Mouse (Mus musculus): ENCODE measurements around the gene Nrxn3. TPM values are rescaled to one million over a fixed set of nuclear protein-coding genes. Genes with fewer than 3 reads are reported as not detected.

Nrxn3 gene
- polyA plus RNA-seq, 1 experiment from 2014 or later: 79.7 TPM

GRCm38 (mm10) chr12:89641460-89641859 lies 918.8 kb downstream of the Nrxn3 start:
- H3K4me3 ChIP-seq: no peak overlapping the region
- no peaks in the 10 kb centered on the region for H3K9me3 ChIP-seq (replicated peaks)
- no peak for ATAC-seq

DNA sequence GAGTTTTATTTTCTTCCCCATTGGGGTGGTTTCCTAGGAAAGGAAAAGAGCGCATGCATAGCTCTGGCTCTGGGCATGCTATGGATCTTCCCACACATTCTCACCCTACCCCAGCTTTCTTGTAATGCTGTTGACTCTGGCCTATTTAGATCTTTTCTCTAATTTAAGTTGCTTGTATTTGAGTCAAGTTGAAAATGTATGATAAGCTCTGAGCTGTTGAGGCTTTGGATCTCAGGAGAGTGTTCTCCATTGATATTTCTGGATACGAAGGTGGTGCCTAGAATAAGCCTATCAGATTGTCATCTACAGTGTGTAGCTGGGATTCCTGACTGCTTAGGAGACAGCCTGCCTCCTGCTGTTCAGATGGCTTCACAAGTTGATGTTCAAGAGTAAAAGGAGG lies 930.5 kb downstream of the Nrxn3 start:
- Histone ChIP-seq H3K36me3 (ENCODE audit: poor library complexity, severe bottlenecking) (no peaks in the 10 kb centered on the region), H3K4me2 (no peak overlapping the region), H3K9ac (no peak overlapping the region), H3K4me3 (no peak overlapping the region), H3K27me3 (no peaks in the 10 kb centered on the region), H3K4me1 (no peaks in the 10 kb centered on the region), H3K27ac (no peak overlapping the region), H3K9me3 (replicated peaks) (no peaks in the 10 kb centered on the region)
- ATAC-seq: no peak
- WGBS: 86% methylated on average over 2 of the region's 2 CpGs

More at GRCm38 (mm10) chr12:89641460-89641859, 918.8 kb downstream of the Nrxn3 start:
- Histone ChIP-seq H3K4me2 (no peak overlapping the region), H3K27ac (no peak overlapping the region), H3K27me3 (no peaks in the 10 kb centered on the region), H3K36me3 (ENCODE audit: poor library complexity, severe bottlenecking) (no peaks in the 10 kb centered on the region), H3K9ac (no peak overlapping the region), H3K4me1 (no peaks in the 10 kb centered on the region)
- WGBS: 5% methylated on average over 1 of the region's 1 CpGs

- Histone ChIP-seq H3K9ac (no peak overlapping the region), H3K9me3 (replicated peaks) (no peaks in the 10 kb centered on the region), H3K4me3 (no peak overlapping the region), H3K36me3 (ENCODE audit: poor library complexity, severe bottlenecking) (no peaks in the 10 kb centered on the region), H3K4me1 (peaks cover 10% of the 10 kb centered on the region), H3K4me2 (no peak overlapping the region), H3K27me3 (no peaks in the 10 kb centered on the region), H3K27ac (no peak overlapping the region)
- WGBS: 25% methylated on average over 3 of the region's 3 CpGs
- peak; percentile 66; the same call in 1 of the 2 replicates for ATAC-seq
Measured at GRCm38 (mm10) chr12:89661219-89661618, 938.5 kb downstream of the Nrxn3 start.

- Histone ChIP-seq H3K4me2 (no peak overlapping the region), H3K36me3 (ENCODE audit: poor library complexity, severe bottlenecking) (no peaks in the 10 kb centered on the region), H3K4me1 (no peaks in the 10 kb centered on the region), H3K4me3 (no peak overlapping the region), H3K9ac (no peak overlapping the region), H3K27me3 (no peaks in the 10 kb centered on the region), H3K27ac (no peak overlapping the region), H3K9me3 (replicated peaks) (no peaks in the 10 kb centered on the region)
- 68% methylated on average over 2 of the region's 2 CpGs for WGBS
- ATAC-seq: peak; percentile 36; the same call in 1 of the 2 replicates
Measured at GRCm38 (mm10) chr12:89668856-89669255, 946.2 kb downstream of the Nrxn3 start.

DNA sequence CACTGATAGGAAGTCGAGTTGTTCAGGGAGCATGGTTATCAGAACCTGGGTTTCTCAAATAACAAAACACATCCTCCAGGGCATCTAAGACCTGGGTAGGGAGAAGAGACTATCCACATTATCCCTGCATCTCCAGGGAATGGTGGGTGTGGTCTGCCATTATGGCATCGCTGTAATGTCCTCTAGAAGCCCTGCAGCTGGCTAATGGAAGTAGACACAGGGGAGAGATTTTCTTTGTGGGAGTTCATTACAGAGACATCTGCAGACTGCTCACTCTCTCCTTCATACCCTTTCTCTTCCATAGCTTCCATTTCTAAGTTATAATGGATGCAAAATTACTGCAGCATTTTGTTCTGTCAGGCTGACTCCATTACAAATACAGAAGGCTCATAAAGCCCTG lies 950.1 kb downstream of the Nrxn3 start:
- ATAC-seq: no peak
- Histone ChIP-seq H3K4me2 (no peak overlapping the region), H3K27ac (no peak overlapping the region), H3K4me3 (no peak overlapping the region), H3K9me3 (replicated peaks) (no peaks in the 10 kb centered on the region), H3K36me3 (ENCODE audit: poor library complexity, severe bottlenecking) (no peaks in the 10 kb centered on the region), H3K4me1 (no peaks in the 10 kb centered on the region), H3K27me3 (no peaks in the 10 kb centered on the region), H3K9ac (no peak overlapping the region)
- WGBS: 81% methylated on average over 2 of the region's 2 CpGs

DNA sequence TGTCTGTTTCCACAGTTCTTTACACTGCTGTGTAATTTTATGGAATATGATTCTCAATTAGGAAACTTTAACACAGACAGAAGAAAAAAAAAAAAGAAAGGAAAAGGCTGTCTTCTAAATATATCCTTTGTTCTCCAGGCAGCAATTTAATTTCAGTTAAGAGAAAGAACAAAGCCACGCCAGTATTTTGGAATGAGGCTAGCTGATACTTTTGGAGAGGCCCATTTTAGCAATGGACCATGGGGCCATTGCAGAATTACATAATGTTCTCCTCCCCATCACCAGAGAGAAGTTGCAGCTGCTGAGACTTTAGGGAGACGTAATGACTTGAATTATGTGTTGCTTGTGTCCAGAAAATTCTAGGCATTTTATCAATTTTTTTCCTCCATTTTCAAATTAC lies 963.0 kb downstream of the Nrxn3 start:
- H3K36me3 ChIP-seq (ENCODE audit: poor library complexity, severe bottlenecking): no peaks in the 10 kb centered on the region
- H3K27ac ChIP-seq: no peak overlapping the region
- no peaks in the 10 kb centered on the region for H3K4me1 ChIP-seq
- no peaks in the 10 kb centered on the region for H3K27me3 ChIP-seq
- WGBS: 88% methylated on average over 2 of the region's 2 CpGs
- H3K9ac ChIP-seq: no peak overlapping the region
- no peak for ATAC-seq
- no peak overlapping the region for H3K4me2 ChIP-seq
- no peak overlapping the region for H3K4me3 ChIP-seq
- no peaks in the 10 kb centered on the region for H3K9me3 ChIP-seq (replicated peaks)

DNA sequence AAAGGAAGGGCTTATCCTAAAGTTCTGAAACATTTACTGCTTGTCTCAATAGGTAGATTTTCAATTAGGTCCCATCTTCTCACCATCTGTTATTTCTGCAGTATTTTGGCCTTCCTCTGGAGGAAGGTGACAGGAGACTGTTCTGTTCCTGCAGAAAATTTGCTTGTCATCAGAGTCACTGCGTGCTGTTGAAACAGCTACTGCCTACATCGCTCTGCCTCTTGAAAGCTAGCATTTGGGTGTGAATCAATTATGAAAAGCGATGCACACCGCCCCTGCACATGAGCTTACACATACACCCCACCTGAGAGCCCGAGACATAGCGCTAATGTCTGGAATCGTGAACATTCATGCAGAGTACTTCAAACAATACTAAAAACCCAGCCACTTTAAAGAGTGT lies 966.4 kb downstream of the Nrxn3 start:
- H3K27me3 ChIP-seq: no peaks in the 10 kb centered on the region
- no peaks in the 10 kb centered on the region for H3K36me3 ChIP-seq (ENCODE audit: poor library complexity, severe bottlenecking)
- no peak overlapping the region for H3K9ac ChIP-seq
- no peak for ATAC-seq
- no peak overlapping the region for H3K27ac ChIP-seq
- no peak overlapping the region for H3K4me2 ChIP-seq
- no peaks in the 10 kb centered on the region for H3K9me3 ChIP-seq (replicated peaks)
- H3K4me3 ChIP-seq: no peak overlapping the region
- H3K4me1 ChIP-seq: no peaks in the 10 kb centered on the region
- 93% methylated on average over 7 of the region's 7 CpGs for WGBS

GRCm38 (mm10) chr12:89699469-89699868 lies 976.8 kb downstream of the Nrxn3 start:
- Histone ChIP-seq H3K27me3 (no peaks in the 10 kb centered on the region), H3K36me3 (ENCODE audit: poor library complexity, severe bottlenecking) (no peaks in the 10 kb centered on the region), H3K4me3 (no peak overlapping the region), H3K9me3 (replicated peaks) (no peaks in the 10 kb centered on the region), H3K27ac (peak overlapping the region; percentile 37; the same call in 1 of the 2 replicates), H3K4me1 (peaks cover 24% of the 10 kb centered on the region), H3K4me2 (peak overlapping the region; percentile 17), H3K9ac (no peak overlapping the region)
- peak; percentile 86 for ATAC-seq
- WGBS: 4% methylated on average over 4 of the region's 4 CpGs

GRCm38 (mm10) chr12:89700937-89701458 lies 978.3 kb downstream of the Nrxn3 start:
- Histone ChIP-seq H3K36me3 (ENCODE audit: poor library complexity, severe bottlenecking) (no peaks in the 10 kb centered on the region), H3K9me3 (replicated peaks) (no peaks in the 10 kb centered on the region), H3K4me1 (peaks cover 24% of the 10 kb centered on the region), H3K27me3 (no peaks in the 10 kb centered on the region), H3K4me3 (no peak overlapping the region), H3K9ac (no peak overlapping the region), H3K27ac (no peak overlapping the region), H3K4me2 (no peak overlapping the region)
- no peak for ATAC-seq
- 38% methylated on average over 3 of the region's 3 CpGs for WGBS

- Histone ChIP-seq H3K36me3 (ENCODE audit: poor library complexity, severe bottlenecking) (no peaks in the 10 kb centered on the region), H3K4me2 (no peak overlapping the region), H3K4me3 (no peak overlapping the region), H3K9me3 (replicated peaks) (no peaks in the 10 kb centered on the region), H3K27ac (no peak overlapping the region), H3K9ac (no peak overlapping the region), H3K4me1 (peaks cover 24% of the 10 kb centered on the region), H3K27me3 (no peaks in the 10 kb centered on the region)
- no peak for ATAC-seq
- WGBS: 85% methylated on average over 1 of the region's 1 CpGs
Measured at GRCm38 (mm10) chr12:89702931-89703330, 980.3 kb downstream of the Nrxn3 start.

GRCm38 (mm10) chr12:89707913-89708312 lies 985.2 kb downstream of the Nrxn3 start:
- Histone ChIP-seq H3K9me3 (replicated peaks) (no peaks in the 10 kb centered on the region), H3K36me3 (ENCODE audit: poor library complexity, severe bottlenecking) (no peaks in the 10 kb centered on the region), H3K4me2 (no peak overlapping the region), H3K9ac (no peak overlapping the region), H3K27ac (no peak overlapping the region), H3K4me1 (no peaks in the 10 kb centered on the region), H3K27me3 (no peaks in the 10 kb centered on the region), H3K4me3 (no peak overlapping the region)
- WGBS: 72% methylated on average over 4 of the region's 4 CpGs
- no peak for ATAC-seq

- no peak for ATAC-seq
- WGBS: 92% methylated on average over 5 of the region's 5 CpGs
- no peaks in the 10 kb centered on the region for H3K4me1 ChIP-seq
Measured at GRCm38 (mm10) chr12:89710459-89710858, 987.8 kb downstream of the Nrxn3 start.

DNA sequence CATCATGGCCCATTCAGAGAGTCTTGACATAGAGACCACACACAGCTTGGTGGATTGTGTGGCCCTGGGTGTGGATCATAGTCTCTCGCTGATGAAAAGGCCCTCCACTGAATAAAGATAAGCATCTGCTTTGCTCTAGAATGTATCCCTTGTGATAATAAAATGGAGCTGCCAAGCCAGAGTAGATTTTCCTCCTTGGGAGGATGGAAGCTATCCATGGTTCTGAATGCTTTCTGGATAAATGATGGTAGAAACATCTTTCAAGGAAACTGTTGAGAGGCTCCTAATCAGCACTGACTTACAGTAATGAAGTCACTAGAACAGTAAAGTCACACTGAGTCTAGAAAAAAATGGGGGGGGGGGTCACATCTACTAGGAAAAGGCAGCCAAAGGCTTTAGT lies 989.1 kb downstream of the Nrxn3 start:
- Histone ChIP-seq H3K4me1 (no peaks in the 10 kb centered on the region), H3K9me3 (replicated peaks) (no peaks in the 10 kb centered on the region), H3K9ac (no peak overlapping the region), H3K36me3 (ENCODE audit: poor library complexity, severe bottlenecking) (no peaks in the 10 kb centered on the region), H3K4me2 (no peak overlapping the region), H3K27ac (no peak overlapping the region), H3K4me3 (no peak overlapping the region), H3K27me3 (no peaks in the 10 kb centered on the region)
- WGBS: 86% methylated on average over 1 of the region's 1 CpGs
- no peak for ATAC-seq

More at GRCm38 (mm10) chr12:89710459-89710858, 987.8 kb downstream of the Nrxn3 start:
- H3K36me3 ChIP-seq (ENCODE audit: poor library complexity, severe bottlenecking): no peaks in the 10 kb centered on the region
- H3K4me3 ChIP-seq: no peak overlapping the region
- no peaks in the 10 kb centered on the region for H3K9me3 ChIP-seq (replicated peaks)
- no peak overlapping the region for H3K4me2 ChIP-seq
- H3K27ac ChIP-seq: no peak overlapping the region
- H3K9ac ChIP-seq: no peak overlapping the region
- H3K27me3 ChIP-seq: no peaks in the 10 kb centered on the region
